Mouse (Mus musculus): ENCODE results near the gene Orai2. TPM values are rescaled to one million over a fixed set of nuclear protein-coding genes. Genes with fewer than 3 reads are reported as not detected.

Gene Orai2
- polyA plus RNA-seq, 1 experiment, result 12.7 TPM

DNA sequence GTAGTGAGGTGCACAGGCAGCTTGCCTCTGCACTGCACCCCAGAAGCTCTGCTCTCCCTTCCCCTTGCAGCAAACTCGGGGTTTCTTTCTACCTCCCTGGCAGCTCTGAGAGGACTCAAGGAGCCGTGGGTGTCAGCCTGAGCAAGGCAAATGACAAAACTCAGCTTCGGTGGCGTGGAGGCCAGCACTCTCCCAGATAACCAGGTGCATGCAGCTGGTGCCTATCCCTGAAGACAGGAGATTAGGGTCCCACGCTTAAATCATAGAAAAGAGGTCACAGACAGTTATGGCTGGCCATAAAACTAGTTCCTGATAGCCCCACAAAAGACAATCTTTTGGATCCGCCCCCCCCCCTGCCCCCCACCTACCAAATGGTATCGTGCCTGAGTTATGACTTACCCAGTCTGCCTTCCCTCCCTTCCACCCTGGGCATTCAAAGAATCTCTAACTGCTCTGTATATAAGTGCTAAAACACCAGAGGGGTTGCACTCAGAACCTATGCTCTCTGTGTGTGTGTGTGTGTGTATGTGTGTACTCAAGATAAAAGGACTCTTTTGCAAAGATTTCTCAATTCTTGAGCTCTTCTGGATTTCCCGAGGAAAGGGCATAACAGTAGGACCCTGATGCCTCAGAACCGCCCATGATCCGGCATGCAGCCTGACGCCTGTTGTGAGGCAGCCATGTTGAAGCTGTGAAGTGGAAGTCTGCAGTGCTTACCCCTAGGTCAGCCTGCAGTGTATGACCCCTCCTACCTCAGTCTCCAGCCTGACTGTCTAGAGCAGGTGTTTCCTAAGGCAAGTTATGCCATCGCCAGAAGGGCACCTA is 25.7 kb downstream of the Orai2 start:
- Histone ChIP-seq H3K27me3 (replicated peaks; ENCODE audit: control insufficient read depth, insufficient read depth, low read length) (no peaks in the 10 kb centered on the region), H3K27ac (ENCODE audit: insufficient read depth, low read depth, low read length) (no peak overlapping the region), H3K4me3 (ENCODE audit: insufficient read depth, low read depth, low read length) (no peak overlapping the region), H3K36me3 (ENCODE audit: control insufficient read depth, insufficient read depth, low read length) (0 out of 2 replicates have a peak, but pooled peaks cover 2% of the 10 kb centered on the region), H3K4me1 (ENCODE audit: control insufficient read depth, insufficient read depth, low read length) (no peaks in the 10 kb centered on the region)
- DNase-seq, result no peak
- TF ChIP-seq CTCF (conservative IDR thresholded peaks at IDR 0.05; ENCODE audit: insufficient read depth, insufficient read length, low read depth, low read length), result no peak
- no peak for TF ChIP-seq POLR2A (IDR thresholded peaks at IDR 0.05; ENCODE audit: low read depth, low read length)
- 37% methylated on average over 12 of the region's 12 CpGs for WGBS

GRCm38 (mm10) chr5:136143161-136143755 is 27.3 kb downstream of the Orai2 start:
- Histone ChIP-seq H3K27ac (ENCODE audit: insufficient read depth, low read depth, low read length) (no peak overlapping the region), H3K36me3 (ENCODE audit: control insufficient read depth, insufficient read depth, low read length) (0 out of 2 replicates have a peak, but pooled peaks cover 2% of the 10 kb centered on the region), H3K4me3 (ENCODE audit: insufficient read depth, low read depth, low read length) (no peak overlapping the region), H3K27me3 (replicated peaks; ENCODE audit: control insufficient read depth, insufficient read depth, low read length) (no peaks in the 10 kb centered on the region), H3K4me1 (ENCODE audit: control insufficient read depth, insufficient read depth, low read length) (no peaks in the 10 kb centered on the region)
- DNase-seq, result no peak
- TF ChIP-seq CTCF (conservative IDR thresholded peaks at IDR 0.05; ENCODE audit: insufficient read depth, insufficient read length, low read depth, low read length) (peak; percentile 38; the same call in 1 of the 2 replicates), POLR2A (IDR thresholded peaks at IDR 0.05; ENCODE audit: low read depth, low read length) (no peak)
- WGBS, result 90% methylated on average over 6 of the region's 6 CpGs

DNA sequence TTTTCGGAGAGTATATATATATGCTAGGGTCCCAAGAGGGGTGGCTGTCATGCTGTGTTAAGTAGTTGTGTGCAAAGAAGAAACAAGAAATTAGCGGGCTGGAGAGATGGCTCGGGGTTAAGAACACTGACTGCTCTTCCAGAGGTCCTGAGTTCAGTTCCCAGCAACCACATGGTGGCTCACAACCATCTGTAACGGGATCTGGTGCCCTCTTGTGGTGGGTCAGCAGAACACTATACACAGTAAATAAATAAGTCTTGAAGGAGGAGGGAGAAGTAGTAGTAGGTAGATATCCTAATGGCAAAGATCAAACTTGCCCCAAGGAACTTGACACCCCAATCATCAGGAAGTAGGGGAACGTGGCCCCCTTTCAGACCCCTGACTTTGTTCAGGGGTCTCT is 27.8 kb downstream of the Orai2 start:
- TF ChIP-seq CTCF (conservative IDR thresholded peaks at IDR 0.05; ENCODE audit: insufficient read depth, insufficient read length, low read depth, low read length) (0 out of 2 replicates have a peak, but pooled peaks have one; percentile 12), POLR2A (IDR thresholded peaks at IDR 0.05; ENCODE audit: low read depth, low read length) (no peak)
- DNase-seq, result no peak
- Histone ChIP-seq H3K36me3 (ENCODE audit: control insufficient read depth, insufficient read depth, low read length) (0 out of 2 replicates have a peak, but pooled peaks cover 2% of the 10 kb centered on the region), H3K27me3 (replicated peaks; ENCODE audit: control insufficient read depth, insufficient read depth, low read length) (no peaks in the 10 kb centered on the region), H3K27ac (ENCODE audit: insufficient read depth, low read depth, low read length) (no peak overlapping the region), H3K4me1 (ENCODE audit: control insufficient read depth, insufficient read depth, low read length) (no peaks in the 10 kb centered on the region), H3K4me3 (ENCODE audit: insufficient read depth, low read depth, low read length) (no peak overlapping the region)
- WGBS, result 94% methylated on average over 5 of the region's 5 CpGs

DNA sequence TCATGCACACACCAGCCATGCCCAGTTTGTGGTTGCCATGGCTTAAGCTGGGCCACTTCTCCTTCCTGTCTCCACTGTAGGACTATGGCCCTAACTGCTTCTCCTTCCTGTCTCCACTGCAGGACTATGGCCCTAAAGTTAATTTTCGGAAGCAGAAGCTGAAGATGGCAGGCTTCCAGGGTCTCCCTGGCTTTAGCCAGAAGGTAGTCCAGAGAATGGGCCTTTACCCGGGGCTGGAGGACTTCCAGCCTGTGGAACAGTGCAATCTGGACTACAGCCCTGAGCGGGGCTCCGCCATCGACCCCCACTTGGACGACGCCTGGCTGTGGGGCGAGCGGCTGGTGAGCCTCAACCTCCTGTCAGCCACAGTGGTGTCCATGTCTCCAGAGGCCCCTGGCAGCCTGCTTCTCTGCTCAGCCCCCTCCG is 30.4 kb downstream of the Orai2 start:
- H3K4me1 ChIP-seq (ENCODE audit: control insufficient read depth, insufficient read depth, low read length), result peaks cover 4% of the 10 kb centered on the region; the same call in 1 of the 2 replicates
- no peak overlapping the region for H3K27ac ChIP-seq (ENCODE audit: insufficient read depth, low read depth, low read length)
- H3K36me3 ChIP-seq (ENCODE audit: control insufficient read depth, insufficient read depth, low read length), result 0 out of 2 replicates have a peak, but pooled peaks cover 2% of the 10 kb centered on the region
- peak; percentile 46 for DNase-seq
- TF ChIP-seq CTCF (conservative IDR thresholded peaks at IDR 0.05; ENCODE audit: insufficient read depth, insufficient read length, low read depth, low read length) (no peak), POLR2A (IDR thresholded peaks at IDR 0.05; ENCODE audit: low read depth, low read length) (no peak)
- 86% methylated on average over 10 of the region's 10 CpGs for WGBS
- H3K27me3 ChIP-seq (replicated peaks; ENCODE audit: control insufficient read depth, insufficient read depth, low read length), result no peaks in the 10 kb centered on the region
- no peak overlapping the region for H3K4me3 ChIP-seq (ENCODE audit: insufficient read depth, low read depth, low read length)

- 85% methylated on average over 13 of the region's 13 CpGs for WGBS
- no peak for TF ChIP-seq CTCF (conservative IDR thresholded peaks at IDR 0.05; ENCODE audit: insufficient read depth, insufficient read length, low read depth, low read length)
- TF ChIP-seq POLR2A (IDR thresholded peaks at IDR 0.05; ENCODE audit: low read depth, low read length), result no peak
- Histone ChIP-seq H3K27me3 (replicated peaks; ENCODE audit: control insufficient read depth, insufficient read depth, low read length) (no peaks in the 10 kb centered on the region), H3K4me3 (ENCODE audit: insufficient read depth, low read depth, low read length) (no peak overlapping the region), H3K27ac (ENCODE audit: insufficient read depth, low read depth, low read length) (no peak overlapping the region), H3K4me1 (ENCODE audit: control insufficient read depth, insufficient read depth, low read length) (peaks cover 4% of the 10 kb centered on the region; the same call in 1 of the 2 replicates), H3K36me3 (ENCODE audit: control insufficient read depth, insufficient read depth, low read length) (0 out of 2 replicates have a peak, but pooled peaks cover 2% of the 10 kb centered on the region)
- DNase-seq, result no peak
Measured at GRCm38 (mm10) chr5:136139393-136139792, 31.1 kb downstream of the Orai2 start.

GRCm38 (mm10) chr5:136137658-136138274 is 32.7 kb downstream of the Orai2 start:
- peak; percentile 49 for DNase-seq
- no peak overlapping the region for H3K27ac ChIP-seq (ENCODE audit: insufficient read depth, low read depth, low read length)
- 76% methylated on average over 13 of the region's 13 CpGs for WGBS
- H3K36me3 ChIP-seq (ENCODE audit: control insufficient read depth, insufficient read depth, low read length), result 0 out of 2 replicates have a peak, but pooled peaks cover 2% of the 10 kb centered on the region
- no peak overlapping the region for H3K4me3 ChIP-seq (ENCODE audit: insufficient read depth, low read depth, low read length)
- peaks cover 4% of the 10 kb centered on the region; the same call in 1 of the 2 replicates for H3K4me1 ChIP-seq (ENCODE audit: control insufficient read depth, insufficient read depth, low read length)
- peak; percentile 73 for TF ChIP-seq CTCF (conservative IDR thresholded peaks at IDR 0.05; ENCODE audit: insufficient read depth, insufficient read length, low read depth, low read length)
- TF ChIP-seq POLR2A (IDR thresholded peaks at IDR 0.05; ENCODE audit: low read depth, low read length), result no peak
- H3K27me3 ChIP-seq (replicated peaks; ENCODE audit: control insufficient read depth, insufficient read depth, low read length), result no peaks in the 10 kb centered on the region

All from kidney, adult 2 months (tissue).